Mouse (Mus musculus) CD8-positive naive resting alpha-beta T cell, adult 2 months (primary cell): ENCODE data around the gene Ccdc6.

ENCODE experiments used
- DNase-seq, 2 experiments: peaks; one replicate each; pipeline ENCODE4 v3.0.0; 2022; ENCODE audit warnings: low read depth in 2 of 2, low spot score in 2 of 2

Ccdc6 gene

DNA sequence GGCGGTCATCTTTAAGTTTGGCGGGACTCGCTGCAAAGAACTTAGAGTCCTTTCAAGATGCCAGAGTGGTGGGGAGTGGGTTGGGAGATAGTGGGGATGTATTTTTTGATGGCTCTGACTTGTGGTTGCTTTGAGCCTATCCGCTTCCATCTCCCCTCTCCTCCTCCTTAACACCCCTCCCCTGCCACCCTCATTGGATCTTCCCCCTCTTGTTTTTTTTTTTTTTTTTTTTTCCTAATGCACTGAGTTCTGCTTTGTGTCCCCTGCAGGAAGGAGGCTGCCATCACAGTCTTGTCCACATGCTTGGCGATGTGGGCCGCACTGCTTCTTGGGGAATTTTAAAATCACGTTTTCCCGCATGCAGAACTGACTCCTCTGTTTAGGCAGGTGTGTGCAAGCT lies 31.5 kb downstream of the Ccdc6 start:
- no peak for DNase-seq

DNA sequence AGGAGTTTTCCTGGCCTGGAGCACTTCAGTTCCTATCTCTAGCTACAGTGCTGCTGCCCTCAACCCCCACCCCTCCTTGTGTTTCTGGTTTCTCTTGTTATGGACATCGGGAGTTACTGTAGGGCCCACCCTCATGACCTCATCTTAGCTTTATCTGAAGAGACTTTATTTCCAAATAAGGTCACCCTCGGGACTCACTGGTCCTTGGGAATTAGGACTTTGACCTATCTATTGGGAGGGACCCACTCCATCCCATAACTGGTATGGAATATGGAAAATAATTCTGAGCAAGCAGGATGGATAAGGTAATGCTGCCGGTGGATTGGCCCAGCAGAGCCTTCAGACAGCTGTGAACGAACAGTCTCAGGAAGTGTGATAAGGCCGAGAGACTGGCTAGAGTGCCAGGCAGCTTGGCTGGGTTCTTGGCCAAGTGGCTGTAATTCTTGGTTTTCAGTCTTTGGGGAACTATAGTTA lies 35.2 kb downstream of the Ccdc6 start:
- no peak for DNase-seq

DNA sequence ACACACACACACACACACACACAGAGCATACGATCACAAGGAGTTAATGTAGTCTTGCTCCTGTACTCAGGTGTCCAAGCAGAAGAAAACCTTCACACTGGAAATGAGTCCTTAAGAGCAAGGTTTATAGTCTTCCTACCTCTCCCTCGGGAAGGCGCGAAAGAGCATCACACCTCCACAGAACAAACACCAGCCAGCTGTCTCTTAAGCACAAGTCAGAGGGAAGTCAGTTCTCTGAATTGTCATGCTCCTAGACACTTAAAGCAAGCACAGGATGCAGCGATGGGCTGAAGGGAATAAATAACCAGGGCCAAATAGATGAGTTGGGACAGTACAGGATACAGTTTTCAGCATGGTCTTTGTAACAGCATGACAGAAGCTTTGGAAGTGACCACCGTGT lies 35.8 kb downstream of the Ccdc6 start:
- no peak for DNase-seq

DNA sequence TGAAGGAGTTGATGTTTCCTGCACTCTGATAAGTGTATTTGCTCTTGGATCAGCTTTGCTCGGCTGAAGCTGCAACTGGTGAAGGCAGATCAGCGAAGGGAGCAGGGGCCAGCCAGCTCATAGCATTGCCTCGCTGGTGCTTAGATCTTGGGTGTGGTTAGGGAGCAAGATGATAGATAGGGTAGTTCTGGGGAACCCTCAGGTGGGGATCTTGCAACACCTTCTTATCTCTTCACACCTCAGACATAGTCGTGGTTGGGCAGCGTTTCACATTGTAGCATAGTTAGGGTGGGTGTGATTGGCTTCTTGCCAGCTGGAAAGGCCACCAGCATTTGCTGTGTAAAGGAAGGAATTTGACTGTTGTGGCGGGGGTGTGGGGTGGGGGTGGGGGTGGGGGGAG lies 36.3 kb downstream of the Ccdc6 start:
- no peak for DNase-seq

DNA sequence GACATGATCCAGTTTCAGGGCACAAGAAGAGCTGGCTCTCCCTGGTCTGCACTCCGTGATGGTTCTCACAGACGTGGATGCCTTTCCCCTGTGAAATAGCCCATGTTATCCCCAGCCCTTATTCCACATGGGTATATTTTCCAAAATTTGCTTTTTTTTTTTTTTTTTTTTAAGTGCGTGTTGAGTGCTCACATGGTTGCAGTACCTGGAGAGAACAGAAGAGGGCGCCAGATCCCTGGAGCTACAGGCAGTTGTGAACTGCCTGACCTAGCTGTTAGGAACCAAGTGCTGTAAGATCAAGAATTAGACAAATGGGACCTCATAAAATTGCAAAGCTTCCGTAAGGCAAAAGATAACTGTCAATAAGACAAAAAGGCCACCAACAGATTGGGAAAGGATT lies 38.8 kb downstream of the Ccdc6 start:
- DNase-seq: peak; percentile 25 to 47

DNA sequence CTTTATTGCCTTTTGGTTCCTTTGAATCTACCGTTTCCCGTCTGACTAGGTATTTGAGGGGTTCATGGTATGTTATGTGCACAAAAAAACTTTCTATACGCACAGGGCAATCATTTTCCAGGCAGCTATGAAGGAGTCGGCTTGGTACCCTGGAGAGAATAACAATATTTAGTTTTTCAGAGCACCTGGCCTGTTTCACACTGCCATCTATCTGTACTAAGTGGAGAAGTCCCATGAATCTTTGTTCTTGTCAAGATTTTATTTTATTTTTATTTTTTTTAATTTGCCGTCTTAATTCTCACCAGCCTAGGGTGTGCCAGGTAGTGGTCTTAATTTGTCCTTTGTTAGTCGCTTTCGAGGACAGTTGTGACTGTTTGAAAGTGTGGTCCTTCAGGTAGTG lies 40.7 kb downstream of the Ccdc6 start:
- DNase-seq: no peak

DNA sequence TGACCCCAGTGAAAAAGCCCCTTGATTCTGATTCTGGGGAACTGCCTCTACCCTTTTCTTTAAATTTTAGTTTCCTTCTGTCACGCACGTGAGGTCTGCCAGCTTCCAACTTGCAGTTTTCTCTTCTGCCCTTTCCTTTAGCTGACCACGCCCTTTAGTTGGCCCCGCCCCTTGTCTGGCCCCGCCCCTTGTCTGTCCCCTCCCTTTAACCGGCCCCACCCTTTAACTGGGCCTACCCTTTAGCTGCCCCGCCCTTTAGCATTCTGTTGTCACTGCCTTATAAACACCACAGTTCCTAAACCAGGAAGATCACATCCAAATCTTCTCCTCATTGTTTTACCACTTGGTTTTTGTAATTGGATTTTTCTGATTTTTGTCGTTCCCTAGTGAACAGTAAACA lies 41.2 kb downstream of the Ccdc6 start:
- no peak for DNase-seq

DNA sequence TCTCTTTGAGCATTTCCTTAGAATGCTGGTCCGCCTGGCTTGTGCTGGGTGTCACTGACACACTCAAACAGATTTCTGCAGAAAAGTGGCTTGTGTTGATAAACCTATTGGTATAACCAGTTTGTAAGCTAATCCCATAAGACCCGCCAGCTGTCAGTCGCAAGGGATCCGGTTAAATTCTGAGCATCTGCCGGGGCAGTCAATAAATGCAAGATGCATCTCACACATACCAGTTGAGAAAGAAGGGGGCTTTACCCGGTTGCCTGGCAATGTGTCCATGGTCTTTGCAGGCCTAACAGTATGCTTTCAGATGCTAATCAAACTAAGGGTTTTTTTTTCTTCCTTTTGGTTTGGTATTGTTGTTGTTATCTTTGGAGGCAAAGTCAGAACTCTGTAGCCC lies 42.4 kb downstream of the Ccdc6 start:
- no peak for DNase-seq

DNA sequence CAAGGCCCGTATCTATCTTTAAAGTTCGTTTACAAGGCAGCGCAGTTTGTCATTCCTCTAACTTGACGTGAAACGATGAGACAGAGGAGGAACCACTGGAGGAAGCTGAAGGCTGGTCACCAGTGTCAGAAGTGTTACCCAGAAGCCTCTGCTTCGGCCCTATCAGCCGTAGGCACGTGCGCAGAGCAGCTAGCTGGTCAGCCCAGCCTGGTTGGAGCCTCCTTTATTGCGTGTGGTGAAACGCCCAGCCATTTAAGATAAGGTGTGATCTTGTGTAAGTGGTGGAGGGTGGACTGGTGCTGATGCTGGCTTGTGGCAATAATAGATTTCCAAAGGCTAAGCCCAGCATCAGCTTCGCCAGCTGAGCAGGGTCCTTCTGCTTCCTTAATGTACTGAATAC lies 43.5 kb downstream of the Ccdc6 start:
- no peak for DNase-seq

DNA sequence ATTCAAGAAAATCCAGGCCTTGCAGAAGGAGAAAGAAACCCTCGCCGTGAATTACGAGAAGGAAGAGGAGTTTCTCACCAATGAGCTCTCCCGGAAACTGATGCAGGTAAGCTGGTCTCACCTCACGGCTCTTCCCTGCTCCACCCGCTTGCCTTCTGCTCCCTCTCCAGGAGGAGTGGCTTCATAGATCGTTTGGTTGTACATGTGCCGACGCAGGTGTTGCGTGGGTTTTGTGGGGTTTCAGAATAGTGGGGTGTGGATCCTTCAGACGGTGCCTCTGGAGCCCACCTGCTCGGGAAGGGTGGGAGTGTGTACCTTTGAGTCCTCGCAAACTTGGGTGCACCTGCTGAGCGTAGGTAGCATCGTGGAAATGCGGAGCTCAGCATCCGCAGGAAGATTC lies 45.7 kb downstream of the Ccdc6 start:
- no peak for DNase-seq

DNA sequence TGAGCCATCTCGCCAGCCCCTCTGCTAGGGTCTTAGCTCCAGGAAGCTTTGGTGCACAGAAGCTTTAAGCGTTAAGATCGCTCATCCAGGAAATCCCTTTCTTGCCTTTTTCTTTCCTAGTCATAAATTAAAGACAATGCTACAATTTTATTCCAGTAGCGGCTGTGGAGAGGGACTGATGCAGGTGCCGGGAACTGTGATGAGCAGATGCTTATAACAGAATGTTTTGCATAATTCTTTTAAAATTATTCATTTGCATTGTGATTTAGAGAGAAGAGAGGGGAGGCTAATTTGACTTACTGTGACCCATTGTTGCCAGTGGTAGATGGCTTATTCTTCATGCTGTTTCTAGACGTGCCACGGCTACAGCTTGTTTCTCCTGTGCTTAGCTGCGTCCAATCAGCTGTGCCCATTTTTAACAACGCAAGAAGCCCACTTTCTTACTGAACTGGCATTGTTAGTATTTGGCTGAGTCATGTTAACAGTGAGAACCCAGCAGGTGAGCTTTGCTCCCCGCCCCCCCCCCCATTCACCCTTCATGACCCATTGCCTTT lies 47.2 kb downstream of the Ccdc6 start:
- DNase-seq: no peak

DNA sequence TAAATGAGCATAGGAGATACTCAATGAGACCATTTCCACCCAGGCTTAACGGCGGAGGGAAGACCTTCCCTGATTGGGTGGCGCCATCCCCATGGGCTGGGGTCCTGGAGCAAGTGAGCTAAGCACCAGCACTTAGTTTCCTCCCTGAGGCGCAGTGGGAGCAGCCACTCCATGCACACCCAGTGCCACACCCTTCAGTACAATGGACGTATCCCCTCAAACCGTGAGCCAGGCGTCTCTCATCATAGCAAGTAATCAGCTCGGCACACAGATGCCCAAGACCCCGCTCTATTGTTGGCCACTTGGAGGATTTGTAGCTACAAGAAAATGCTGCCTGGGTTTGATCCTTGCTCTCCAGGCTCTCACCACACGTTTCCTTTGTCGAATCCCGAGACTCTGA lies 49.0 kb downstream of the Ccdc6 start:
- no peak for DNase-seq

DNA sequence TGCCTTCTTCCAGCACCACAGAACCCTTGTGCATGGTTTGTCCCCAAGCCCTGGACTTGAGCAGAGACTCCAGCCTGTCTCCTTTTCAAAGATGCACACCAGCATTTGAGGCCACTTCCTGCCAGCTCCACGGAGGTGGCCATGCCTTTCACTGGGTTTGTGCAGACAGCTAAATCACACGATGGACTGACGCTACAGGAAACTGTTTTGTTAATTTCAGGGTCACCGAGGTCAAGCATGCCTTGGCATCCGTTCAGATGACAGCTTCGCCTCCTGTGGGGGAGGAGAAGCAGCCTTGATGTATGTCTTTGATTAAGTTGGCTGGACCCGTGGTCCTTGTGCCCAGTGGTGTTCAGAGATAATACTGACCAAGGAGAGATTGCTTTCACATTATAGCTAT lies 52.2 kb downstream of the Ccdc6 start:
- no peak for DNase-seq

DNA sequence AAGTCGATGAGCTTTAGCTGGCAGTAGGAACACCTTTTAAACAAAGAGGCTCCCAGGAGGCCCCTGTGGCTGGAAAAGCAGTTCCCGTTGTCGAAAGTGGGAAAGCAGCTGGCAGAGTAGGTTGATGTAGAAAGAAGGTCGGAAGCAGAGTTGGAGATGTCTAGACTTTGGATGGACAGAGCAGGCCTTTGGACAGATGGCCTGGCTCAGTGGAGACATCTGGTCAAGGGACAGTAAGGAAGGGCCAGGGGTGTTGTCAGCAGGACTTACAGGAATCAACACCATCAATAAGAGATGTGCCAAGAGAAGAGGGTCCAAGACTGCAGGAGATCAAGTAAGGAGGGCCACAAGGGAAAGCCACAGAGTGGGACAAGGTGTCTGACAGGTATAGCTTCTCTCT lies 53.4 kb downstream of the Ccdc6 start:
- DNase-seq: no peak

DNA sequence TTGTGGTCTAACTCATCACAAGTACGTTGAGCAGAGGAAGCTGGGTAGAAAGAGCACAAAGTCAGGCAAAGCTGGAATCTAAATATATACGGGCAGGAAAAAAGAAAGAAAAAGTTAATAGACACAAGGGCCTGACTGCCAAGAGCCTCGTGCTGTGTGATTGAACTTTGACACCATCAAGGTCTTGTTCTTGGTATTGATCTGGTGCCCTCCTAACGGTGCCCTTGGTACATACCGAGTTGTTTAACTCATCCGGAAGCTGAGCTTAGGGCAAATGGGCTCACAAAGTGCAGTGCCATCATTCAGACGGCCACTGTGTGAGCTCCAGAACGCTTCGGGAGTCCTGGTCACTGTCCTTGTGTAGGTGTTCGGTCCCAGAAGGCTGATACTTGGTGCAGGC lies 54.2 kb downstream of the Ccdc6 start:
- DNase-seq: no peak

DNA sequence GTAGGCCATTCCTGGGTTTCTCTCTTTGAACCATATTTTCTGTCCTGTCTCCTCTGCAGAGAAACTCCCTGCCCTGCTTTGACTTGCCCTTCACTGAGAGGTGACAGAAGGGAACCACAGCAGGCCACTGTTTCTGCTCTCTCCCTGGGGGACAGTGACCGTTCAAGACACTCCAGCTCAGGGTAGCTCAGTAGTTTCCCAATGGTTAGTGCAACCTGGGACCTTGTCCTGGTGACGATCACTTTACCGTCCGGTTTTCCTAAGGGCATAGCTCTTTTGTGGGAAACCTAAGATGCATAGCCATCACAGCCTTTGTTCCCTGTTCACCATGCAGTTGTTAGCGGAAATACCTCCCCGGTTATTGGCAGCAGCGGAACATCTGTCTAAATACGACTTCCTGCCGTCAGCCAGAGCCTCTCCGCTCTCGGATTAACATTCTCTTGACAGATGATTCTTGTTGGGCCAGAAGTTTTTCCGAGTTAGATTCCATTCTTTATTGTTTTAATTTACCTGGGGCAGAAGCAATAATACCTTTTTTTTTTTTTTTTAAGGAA lies 55.3 kb downstream of the Ccdc6 start:
- DNase-seq: no peak

DNA sequence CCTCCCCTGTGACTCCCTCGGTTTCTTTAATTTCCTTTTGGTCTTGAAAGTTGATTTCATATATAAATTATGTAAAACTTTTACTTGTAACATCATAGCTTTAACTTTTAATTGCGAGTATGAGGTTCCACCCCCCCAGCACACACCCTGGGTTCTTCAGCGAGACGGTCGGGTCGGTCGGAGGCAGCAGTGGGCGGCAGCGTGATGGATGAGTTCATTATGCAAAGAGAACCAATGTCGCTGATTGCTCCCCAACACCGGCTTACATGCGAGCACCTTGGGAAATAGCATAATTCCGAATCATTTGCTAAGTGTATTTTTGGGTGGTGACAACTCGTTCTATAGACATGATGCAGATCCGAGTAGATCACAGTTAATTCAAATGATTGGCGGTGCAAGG lies 56.9 kb downstream of the Ccdc6 start:
- DNase-seq: no peak

DNA sequence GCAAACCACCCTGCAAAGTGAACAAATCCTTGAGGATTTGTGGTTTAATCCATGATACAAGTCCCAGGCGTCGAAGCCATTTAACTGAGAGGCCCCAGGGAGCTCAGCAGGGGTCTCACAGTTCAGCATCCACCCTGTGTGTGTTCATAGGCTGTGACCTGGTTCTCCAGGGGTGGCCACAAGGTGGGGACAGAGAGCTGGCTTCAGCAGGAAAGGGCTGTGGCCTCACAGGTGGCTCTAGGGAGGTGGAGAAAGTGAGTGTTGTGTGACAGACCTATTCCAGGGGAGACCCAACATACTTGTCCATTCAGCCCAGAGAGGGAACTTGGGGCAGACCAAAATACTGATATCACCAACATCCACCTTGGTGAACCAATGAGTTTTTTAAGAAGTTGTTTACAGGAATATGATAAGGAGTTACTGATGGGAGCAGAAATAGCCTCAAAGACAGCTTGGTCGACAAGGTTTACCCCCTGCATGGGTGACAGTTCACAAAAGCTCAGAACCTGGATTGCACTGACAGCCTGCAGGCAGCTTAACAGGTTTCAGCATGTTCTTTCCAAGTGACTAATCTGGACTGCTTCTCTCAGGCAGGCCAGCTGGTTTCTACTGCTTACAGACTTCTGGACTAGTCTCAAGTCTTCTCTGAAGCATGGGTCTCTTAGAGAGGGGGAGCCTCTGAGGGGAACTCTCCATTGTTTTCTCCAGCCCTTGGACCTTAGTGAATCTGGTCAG lies 59.7 kb downstream of the Ccdc6 start:
- peak in 1 of 2 experiments; percentile 34 for DNase-seq

DNA sequence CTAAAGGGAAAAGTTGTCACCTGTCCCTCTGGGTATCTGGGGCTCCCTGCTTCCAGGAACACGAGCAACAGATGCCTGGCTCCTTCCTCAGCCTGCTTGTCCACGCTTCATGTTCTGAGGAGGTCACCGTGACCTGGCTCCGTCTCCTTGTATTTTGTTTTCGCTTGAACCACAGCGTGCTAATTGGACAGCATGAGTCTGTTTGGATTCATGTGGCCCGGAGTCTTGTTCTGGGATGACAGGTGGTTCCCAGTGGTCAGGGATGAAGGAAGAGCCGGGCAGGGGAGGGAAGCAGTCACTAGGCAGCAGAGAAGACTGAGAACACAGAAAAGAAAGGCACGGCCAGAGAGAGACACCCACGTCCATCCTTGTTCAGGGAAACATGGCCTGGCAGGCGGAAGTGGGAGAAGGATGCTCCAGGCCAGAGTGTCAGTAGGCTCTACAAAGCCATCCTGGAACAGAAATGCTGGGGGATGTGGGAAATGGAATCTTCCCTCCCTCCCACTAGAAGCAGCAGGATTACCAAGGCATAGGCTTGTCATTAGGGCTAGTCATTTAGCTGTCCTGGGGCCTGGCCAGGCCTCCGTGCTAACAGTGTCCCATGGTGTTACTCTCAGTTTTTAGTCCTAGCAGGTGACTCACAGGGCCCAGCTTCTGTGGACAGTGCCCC lies 62.9 kb downstream of the Ccdc6 start:
- no peak for DNase-seq

DNA sequence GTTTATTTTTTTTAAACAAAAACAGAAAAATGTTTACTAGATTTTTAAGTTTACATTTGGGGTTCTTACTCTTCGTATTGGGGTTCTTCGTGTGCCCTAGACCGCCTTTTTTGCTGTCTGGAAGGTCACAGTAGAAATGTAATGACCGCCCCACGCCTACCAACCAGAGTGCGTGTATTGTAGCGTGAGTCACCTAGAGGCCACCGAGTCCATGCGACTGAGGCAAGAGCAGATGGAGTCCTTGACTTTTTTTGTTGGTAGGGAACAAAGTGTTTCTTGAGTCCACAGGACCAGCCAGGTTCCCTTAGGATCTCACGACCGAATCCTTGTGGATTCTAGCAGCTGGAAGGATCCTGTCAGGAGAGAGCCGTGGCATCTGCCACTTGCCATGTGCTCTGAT lies 63.9 kb downstream of the Ccdc6 start:
- no peak for DNase-seq

DNA sequence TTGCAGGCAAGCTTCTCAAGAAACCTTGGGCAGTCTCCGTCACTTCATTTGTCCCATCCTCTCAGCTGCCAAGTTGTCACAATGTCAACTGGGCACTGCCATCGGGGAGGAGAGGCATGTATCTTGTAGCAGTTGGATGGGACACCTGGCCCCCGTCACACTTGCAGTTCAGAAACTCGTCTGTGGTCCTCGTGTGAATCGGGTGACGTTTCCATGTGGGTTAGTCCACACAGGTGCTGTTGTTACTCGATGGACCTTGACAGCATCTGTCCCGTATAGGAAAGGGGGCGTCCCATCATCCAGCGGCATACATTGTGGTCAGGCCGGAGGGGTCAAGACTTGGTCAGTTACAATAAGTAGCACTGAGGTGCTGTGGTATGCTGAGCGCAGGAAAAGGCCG lies 64.6 kb downstream of the Ccdc6 start:
- no peak for DNase-seq

DNA sequence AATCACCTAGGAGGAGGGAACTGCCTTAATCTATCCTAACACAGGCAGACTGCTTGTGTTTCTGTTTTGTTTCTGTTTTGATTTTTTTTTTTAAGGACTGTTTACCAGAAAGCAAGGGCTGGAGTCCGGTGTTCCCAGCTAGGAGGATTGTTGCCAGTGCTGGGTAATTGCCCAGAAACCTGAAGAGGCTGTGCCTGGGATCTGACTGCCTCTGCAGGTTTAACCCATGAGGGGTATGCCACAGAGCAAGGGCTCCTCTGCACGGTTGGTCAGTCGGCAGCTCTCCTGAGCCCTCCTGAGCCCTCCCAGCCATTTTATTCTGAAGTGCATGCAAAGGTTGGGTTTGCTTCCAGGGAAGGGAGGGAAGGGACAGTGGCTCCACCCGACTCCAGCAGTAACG lies 66.8 kb downstream of the Ccdc6 start:
- no peak for DNase-seq
